Mouse (Mus musculus) CD4-positive, CD25-positive, alpha-beta regulatory T cell, adult 2 months (primary cell): ENCODE data around the gene L3mbtl4.

ENCODE experiments used
- DNase-seq: peaks from one replicate; pipeline ENCODE4 v3.0.0-alpha.2; 2012; ENCODE audit warnings: low read depth, low spot score

Gene L3mbtl4

DNA sequence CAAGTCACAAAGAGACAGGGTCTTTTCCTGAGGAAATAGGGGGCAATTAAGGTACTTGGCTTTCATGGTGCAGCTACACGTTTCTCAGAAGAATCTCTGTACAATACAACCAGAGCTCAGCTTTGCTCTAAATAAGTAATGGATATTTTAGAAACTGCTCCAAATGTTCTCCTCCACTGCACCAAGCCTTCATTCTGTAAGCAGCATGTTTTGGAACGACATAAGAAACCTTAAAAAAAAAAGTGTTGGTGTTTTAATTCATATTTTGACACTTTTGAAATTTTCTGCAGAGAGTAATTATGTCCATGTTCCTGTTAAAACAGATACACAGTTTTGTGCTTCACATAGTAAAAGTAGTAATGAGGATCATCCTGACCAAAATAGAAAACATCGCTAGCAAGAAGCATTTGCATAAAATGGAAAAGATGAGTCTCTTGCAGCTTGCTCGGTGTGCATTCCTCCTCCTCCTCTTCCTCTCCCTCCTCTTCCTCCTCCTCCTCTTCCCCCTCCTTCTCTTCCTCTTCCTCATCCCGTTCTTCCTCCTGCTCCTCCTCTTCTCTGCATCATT, 369.0 kb downstream of the L3mbtl4 start:
- no peak for DNase-seq

DNA sequence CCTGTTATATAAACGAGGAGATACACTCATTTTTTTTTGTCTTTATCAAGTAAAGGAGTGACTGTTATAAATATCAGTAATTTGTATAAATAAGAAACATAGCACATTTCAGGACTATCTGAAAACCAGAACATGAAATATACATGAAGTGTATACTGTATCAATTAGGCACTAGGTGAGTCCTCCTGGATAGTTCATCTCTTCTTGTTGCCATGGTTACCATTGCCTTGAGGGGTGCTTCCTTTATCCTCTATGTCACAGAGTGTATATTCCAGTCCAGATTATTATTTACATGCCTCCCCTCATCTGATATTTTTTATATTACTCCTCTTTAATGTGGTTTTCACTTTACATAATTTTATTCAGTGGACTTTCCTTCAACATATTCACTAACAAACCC, 392.9 kb downstream of the L3mbtl4 start:
- DNase-seq = no peak

DNA sequence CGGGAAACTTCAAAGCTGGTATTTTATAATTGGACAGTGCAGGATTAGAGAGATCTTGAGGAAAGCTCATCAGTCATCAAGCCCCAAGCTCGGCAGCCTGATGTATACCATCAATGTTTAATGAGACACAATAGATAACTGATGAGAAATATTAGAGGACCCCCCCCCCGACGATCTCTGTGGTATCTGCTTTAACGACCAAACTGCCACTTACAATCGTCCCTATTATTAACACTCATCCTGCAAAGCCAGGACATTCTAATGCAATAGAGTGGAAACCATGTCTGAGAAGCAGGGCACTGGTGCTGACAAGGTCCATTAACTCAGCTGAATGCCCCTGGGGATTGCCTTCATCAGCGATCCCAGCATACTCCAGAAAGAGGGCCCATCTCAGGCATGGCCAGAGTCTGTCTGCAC, 398.5 kb downstream of the L3mbtl4 start:
- no peak for DNase-seq

DNA sequence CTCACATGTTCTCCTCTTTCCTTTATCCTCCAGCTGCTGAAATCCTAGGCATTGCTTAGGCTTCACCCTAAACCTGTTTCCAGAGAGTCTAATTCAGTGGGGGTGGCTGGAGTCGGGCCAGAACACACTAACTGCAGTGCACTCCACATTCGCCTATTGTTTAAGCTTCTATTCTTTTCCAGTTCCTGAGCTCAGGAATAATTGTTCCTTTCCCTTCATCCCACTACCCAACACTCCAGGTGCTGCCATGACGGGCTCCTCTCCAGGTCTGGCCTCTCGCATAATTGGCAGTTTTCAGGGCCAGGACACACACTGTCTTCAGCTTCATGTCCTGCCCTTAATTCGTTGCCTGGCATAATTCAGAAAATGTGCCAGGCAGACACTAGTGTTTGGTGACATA, 437.1 kb downstream of the L3mbtl4 start:
- DNase-seq = no peak

DNA sequence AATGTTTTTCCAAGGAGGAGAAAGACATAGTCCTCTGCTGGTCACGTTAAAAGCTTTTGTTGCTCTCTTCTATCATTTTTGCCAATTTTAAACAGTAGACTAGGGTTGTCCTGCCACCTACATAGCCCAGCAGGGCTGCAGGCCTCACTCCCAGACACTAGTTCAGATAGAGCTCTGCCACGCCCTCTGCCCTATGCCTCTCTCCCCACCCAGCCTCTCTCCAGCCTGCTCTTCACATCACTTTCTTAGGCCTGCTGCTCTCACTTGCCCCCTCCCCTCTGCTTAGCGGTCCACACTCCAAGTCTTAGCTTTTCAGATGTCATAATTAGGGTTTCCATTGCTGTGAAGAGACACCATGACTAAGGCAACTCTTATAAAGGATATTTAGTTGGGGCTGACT, 437.8 kb downstream of the L3mbtl4 start:
- no peak for DNase-seq

DNA sequence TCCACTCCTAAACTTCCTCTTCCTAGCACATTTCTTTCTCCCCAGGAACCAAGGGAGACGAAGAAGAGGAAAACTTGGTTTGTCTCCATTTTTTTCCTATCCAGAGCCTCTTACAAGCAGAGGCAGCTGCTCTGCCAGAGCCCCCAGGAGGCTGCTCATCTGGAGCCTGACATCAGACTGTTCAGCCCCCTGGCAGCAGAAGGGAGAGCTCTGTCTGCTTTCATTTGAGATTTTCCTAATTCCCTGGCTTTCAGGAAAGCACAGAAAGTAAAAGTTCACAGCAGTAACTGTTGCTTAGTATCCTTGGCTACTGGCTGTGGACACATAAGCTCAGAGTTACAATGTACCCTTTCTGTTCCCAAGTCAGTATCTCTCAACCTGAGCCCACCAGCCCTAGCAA, 474.7 kb downstream of the L3mbtl4 start:
- no peak for DNase-seq

DNA sequence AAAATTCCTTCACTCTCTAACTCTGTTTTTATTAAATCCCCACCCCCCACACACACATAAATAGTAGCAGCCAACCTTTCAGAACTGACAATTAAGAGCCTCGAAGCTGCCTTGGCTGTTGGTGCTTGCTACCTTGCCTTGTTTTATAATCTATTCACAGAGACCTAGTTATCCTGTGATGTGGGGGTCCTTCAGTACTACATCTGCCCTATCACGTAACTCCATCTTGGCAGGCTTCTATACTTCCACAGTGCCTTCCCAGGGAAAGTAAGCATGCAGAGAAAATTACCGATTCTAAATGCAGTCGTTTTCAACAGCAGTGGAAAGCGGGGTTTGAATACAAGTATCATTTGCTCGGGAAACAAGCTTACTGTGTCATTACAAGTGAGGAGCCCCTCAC, 476.9 kb downstream of the L3mbtl4 start:
- no peak for DNase-seq

DNA sequence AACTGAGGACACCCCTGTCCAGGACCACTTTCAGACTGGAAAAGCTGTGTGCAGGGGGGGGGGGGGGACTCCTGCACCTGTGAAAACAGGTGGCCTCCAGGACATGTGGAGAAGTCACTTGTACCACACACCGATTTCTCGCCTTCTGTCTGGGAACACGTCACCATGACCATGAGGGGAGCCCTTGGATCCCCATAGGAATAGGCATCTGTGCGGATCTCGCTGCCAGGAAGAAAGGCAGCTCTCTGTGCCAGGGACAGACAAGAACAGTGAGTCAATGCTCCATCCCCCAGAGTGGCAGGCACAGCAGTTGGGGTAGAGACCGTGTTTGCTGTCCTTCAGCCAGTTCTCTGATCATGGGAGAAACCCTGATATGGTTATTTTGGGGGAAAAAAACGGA, 479.5 kb downstream of the L3mbtl4 start:
- no peak for DNase-seq

DNA sequence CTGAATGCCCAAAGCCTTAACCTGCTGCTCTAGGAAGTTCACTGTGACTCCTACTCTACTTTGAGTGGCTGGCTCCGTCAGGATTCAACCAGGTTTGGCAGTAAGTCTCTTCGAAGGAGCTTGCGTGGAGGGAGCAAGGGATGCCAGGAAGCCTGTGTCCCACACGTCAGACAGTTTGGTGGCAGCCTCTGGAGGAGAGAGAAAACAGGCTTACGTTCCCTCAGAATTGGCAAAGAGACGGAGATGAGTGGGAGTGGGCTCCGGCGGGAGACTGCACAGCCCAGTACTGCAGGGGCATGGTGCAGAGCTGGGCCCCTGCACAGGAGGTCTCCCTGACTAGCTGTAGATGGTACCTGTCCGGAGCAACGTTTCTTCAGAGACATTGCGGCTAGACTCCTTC, 481.2 kb downstream of the L3mbtl4 start:
- no peak for DNase-seq

DNA sequence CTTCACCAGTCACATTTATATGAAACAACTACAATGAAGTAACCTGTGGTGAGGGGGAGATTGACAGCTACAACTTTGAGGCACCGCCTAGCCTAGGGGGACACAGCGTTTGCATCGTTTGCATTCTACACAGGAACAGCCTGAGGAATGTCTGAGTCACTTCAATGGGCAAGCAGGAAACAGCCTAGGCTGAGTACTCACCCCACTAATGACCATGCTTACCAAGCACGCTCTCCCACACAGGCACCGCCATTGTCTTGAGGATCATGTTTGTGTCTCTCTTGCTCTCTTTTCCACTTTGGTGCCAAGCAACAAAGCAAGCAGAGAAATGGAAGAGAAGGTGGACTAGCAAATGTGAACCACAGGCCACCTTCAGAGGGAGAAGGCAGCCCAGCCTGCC, 484.8 kb downstream of the L3mbtl4 start:
- DNase-seq = no peak

DNA sequence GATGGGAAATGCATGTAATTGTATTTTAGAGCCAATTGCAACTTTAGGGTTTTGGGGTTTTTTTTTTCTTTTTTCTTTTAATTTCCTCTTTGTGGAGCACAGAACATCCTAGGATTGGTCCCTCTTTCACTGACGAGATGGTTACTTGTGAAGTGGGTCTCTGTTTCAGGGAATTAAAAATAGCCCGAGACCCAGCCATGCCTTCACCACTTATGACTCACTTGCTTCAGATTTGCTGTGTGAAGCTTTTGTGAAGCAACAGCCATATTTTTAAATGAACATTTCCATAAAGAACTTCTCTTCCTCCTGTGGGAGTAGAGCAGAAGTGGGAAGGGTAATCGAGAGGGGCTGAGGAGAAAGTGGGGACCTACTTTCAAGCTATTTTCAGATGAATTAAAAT, 485.3 kb downstream of the L3mbtl4 start:
- no peak for DNase-seq

DNA sequence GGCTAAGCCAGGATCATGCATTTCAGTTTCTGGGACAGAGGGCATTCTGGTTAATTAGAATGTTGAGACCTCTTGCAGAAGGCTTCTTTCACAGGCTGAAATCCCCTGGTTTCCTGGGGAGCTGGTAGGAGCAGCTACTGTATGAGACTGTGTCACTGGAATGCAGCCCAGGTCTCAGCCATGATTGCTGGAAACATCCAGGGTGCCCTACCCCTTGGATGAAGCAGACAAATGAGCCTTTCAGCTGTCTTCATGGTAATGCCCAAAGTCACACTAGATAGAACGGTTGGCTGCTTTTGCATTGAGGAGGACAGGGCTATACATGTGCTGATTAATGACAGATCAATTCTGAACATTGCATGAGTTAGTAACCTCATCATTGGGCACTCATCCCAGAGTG, 486.4 kb downstream of the L3mbtl4 start:
- no peak for DNase-seq

DNA sequence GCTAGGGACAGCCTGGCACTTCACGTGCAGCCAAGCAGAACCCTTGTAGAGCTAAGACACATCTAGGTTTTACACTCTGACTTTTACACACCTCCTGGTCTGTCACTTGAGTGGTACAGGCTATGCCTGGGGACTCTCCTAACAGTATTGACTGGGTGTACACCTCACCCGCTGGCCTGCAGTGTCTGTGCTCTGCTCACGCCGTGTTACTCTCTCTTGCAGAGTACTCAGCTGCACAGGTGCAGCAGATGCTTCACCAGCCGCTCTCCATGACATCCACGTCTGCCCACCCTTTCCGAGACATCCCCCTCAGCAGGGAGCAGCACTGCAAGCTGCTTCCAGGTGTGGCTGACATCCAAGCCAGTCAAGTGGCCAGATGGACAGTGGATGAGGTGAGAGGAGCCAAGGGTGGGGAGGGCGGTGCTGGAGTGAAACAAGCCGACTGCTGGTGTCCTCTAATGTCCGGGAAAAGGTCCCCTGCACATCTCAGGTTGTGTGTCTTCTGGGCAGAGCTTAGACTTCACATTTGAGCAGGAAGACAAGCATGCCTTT, 490.8 kb downstream of the L3mbtl4 start:
- DNase-seq = no peak

DNA sequence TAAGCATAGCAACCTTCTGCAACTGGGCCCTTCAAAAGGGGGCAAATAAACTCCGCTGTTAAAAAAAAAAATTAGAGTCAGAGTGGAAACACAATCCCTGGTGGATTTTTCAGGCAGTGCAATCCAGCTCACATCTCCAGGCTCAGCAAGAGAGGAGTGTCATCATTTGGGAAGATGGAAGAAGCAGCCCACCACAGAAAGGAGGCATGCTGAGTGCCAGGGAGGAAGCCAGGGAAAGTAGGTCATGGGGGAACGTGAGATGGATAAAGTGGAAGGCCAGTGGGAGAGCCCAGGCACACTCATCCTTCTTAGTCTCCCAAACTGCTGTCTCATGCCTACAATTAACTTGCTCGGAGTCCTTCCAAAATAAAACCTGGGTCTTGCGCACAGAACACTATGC, 496.0 kb downstream of the L3mbtl4 start:
- no peak for DNase-seq

DNA sequence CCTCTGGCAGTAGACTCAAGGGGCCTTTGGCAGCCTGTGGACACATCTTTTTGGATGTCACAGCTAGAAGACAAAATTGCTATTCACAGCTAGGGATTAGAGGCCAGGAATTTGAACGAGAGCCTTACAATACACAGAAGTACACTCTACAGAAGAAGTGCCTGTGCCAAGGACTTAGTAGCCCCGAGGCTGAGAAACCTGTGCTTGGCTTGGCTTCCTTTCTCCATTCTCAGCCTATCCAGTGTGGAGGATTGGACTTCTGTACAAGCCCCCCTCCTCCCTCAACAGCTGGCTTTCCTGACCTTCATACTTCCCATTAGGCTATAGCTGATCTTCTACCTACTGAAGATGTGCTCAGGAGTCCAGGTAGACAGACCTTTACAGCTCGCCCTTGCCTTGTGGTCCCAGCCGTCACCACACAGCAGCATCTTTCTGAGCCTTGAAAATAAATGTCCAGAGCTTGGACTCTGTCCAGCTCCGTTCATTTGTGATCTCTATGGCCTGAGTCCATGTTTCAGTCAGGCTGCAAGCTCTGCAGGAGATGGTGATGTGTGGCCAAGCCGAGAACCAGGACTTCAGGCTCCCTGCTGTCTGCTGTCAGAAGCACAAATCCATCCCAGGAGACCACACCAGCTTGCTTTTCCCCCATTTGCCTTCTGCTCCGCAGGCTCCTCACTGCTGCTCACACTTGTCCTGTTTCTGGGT, 497.6 kb downstream of the L3mbtl4 start:
- DNase-seq = no peak

DNA sequence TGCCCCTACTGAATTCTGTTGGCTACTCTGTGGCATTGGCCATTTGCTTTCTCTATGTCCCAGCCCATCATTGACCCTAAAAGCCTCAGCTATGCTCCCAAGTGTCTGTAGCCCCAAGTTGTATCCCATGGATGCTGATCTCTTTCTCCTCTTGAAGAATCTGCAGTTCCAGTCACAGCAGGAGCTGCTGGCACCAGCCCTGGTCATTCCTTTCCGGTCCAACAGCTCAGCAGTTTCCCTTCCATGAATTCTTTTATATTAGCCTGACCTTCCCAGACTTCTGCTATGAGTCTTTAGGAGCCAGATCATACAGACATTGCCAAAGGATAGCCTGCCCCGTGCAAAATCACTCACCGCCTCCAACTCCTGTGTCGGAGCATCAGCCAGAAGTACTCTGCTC, 520.1 kb downstream of the L3mbtl4 start:
- DNase-seq = no peak

DNA sequence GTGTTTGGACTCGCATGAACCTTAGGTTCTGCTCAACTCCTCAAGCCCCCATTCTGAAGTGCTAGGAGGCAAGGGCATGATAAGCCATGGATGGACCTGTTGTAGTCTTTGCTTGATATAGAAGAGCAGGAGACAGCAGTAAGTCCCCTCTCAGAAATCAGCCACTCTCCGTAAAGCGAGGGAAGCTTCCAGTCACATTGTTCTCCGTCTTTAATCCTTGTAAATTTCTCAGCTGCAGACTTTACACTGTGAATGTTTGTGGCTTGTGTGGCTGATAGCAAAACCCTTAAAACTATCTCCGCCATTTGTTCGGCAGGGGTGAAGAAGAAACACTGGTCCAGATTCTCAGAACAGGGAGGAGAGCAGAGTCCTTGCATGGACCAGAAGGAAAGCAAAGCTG, 552.7 kb downstream of the L3mbtl4 start, which contains the start of gene Tmem200c:
Gene Tmem200c (plus strand): TSS at position 301 of the 400 bp plus-strand sequence.
- DNase-seq = no peak
